Mouse (Mus musculus) embryonic fibroblast, embryonic 13.5 days (primary cell): ENCODE measurements around the gene Cntf. TPM values are rescaled to one million over a fixed set of nuclear protein-coding genes. Genes with fewer than 3 reads are reported as not detected.

Experiments
- H3K27ac ChIP-seq: 2 replicates; pipeline ENCODE4 v1.5.1; 2012; ENCODE audit warnings: low read length, control low read depth, inconsistent platforms; ENCODE audit not compliant: insufficient read depth
- H3K4me1 ChIP-seq: 2 replicates; pipeline ENCODE4 v1.6.1; 2011; ENCODE audit warnings: low read length; ENCODE audit not compliant: control insufficient read depth, insufficient read depth
- H3K4me3 ChIP-seq: 2 replicates; pipeline ENCODE4 v1.5.1; 2011; ENCODE audit warnings: mild to moderate bottlenecking, control low read depth, low read length; ENCODE audit not compliant: insufficient read depth
- CTCF ChIP-seq: IDR thresholded peaks from 2 replicates; pipeline ENCODE4 v1.5.1; 2011; ENCODE audit warnings: mild to moderate bottlenecking, control low read depth, low read length, moderate library complexity, borderline replicate concordance; ENCODE audit not compliant: insufficient read depth
- POLR2A ChIP-seq: IDR thresholded peaks from 2 replicates; pipeline ENCODE4 v1.6.1; 2011; ENCODE audit warnings: low read depth, mild to moderate bottlenecking, control low read depth, low read length, moderate library complexity
- polyA plus RNA-seq: library from polyadenylated mRNA; stranded (reverse); fragments of >200 nt; gene quantifications from 2 replicates; pipeline ENCODE4 v1.2.4, GENCODE M21; 2011; ENCODE audit warnings: low read depth; ENCODE audit not compliant: missing spikeins, insufficient read length

The Cntf gene
- polyA plus RNA-seq, 1 experiment = 2.9 TPM

GRCm38 (mm10) chr19:12798404-12798803 is 33.0 kb upstream of the Cntf start:
- no peak for TF ChIP-seq CTCF
- no peak for TF ChIP-seq POLR2A

GRCm38 (mm10) chr19:12797071-12797470 is 31.6 kb upstream of the Cntf start:
- Histone ChIP-seq H3K4me3 (peak overlapping the region; percentile 72), H3K27ac (peak overlapping the region; percentile 100), H3K4me1 (0 out of 2 replicates have a peak, but pooled peaks cover 2% of the 10 kb centered on the region)
- no peak for TF ChIP-seq POLR2A
- TF ChIP-seq CTCF = no peak

More at GRCm38 (mm10) chr19:12798404-12798803, 33.0 kb upstream of the Cntf start:
- 0 out of 2 replicates have a peak, but pooled peaks cover 2% of the 10 kb centered on the region for H3K4me1 ChIP-seq
- no peak overlapping the region for H3K4me3 ChIP-seq
- H3K27ac ChIP-seq = no peak overlapping the region

GRCm38 (mm10) chr19:12796328-12796931 is 31.0 kb upstream of the Cntf start:
- TF ChIP-seq CTCF = no peak
- peak; percentile 59 for TF ChIP-seq POLR2A
- peak overlapping the region; percentile 72 for H3K4me3 ChIP-seq

GRCm38 (mm10) chr19:12795511-12796327 is 30.3 kb upstream of the Cntf start, which contains the start of the genes Zfp91 and Lpxn:
Zfp91 (minus strand) TSS chr19:12796126.
Lpxn (plus strand) TSS chr19:12796193.
- peak within 1 kb of the TSS; percentile 100 for H3K27ac ChIP-seq
- peaks cover 6% of the 10 kb centered on the region; the same call in 1 of the 2 replicates for H3K4me1 ChIP-seq
- H3K4me3 ChIP-seq = peak within 1 kb of the TSS; percentile 89
- TF ChIP-seq POLR2A = peak; percentile 61; the same call in 1 of the 2 replicates
- no peak for TF ChIP-seq CTCF

More at GRCm38 (mm10) chr19:12796328-12796931, 31.0 kb upstream of the Cntf start:
- 0 out of 2 replicates have a peak, but pooled peaks cover 4% of the 10 kb centered on the region for H3K4me1 ChIP-seq
- peak overlapping the region; percentile 100 for H3K27ac ChIP-seq

- peak overlapping the region; percentile 79 for H3K4me3 ChIP-seq
- H3K27ac ChIP-seq = peak overlapping the region; percentile 99
- TF ChIP-seq POLR2A (no peak), CTCF (no peak)
- H3K4me1 ChIP-seq = peaks cover 6% of the 10 kb centered on the region; the same call in 1 of the 2 replicates
Observed at GRCm38 (mm10) chr19:12795110-12795509, 29.7 kb upstream of the Cntf start.

- TF ChIP-seq POLR2A (peak; percentile 65), CTCF (peak; percentile 67; the same call in 1 of the 2 replicates)
- Histone ChIP-seq H3K4me1 (peaks cover 6% of the 10 kb centered on the region; the same call in 1 of the 2 replicates), H3K4me3 (peak overlapping the region; percentile 79), H3K27ac (peak overlapping the region; percentile 99)
Observed at GRCm38 (mm10) chr19:12794056-12795044, 28.9 kb upstream of the Cntf start.

GRCm38 (mm10) chr19:12792374-12792773 is 26.9 kb upstream of the Cntf start:
- TF ChIP-seq CTCF (no peak), POLR2A (no peak)
- no peak overlapping the region for H3K4me3 ChIP-seq
- peaks cover 4% of the 10 kb centered on the region; the same call in 1 of the 2 replicates for H3K4me1 ChIP-seq
- H3K27ac ChIP-seq = no peak overlapping the region

- Histone ChIP-seq H3K27ac (no peak overlapping the region), H3K4me3 (no peak overlapping the region), H3K4me1 (peaks cover 4% of the 10 kb centered on the region; the same call in 1 of the 2 replicates)
- TF ChIP-seq CTCF (no peak), POLR2A (no peak)
Observed at GRCm38 (mm10) chr19:12787721-12788120, 22.3 kb upstream of the Cntf start.
